8 mouse cellular contexts compared by ENCODE assay signal in the genomic region with DNA sequence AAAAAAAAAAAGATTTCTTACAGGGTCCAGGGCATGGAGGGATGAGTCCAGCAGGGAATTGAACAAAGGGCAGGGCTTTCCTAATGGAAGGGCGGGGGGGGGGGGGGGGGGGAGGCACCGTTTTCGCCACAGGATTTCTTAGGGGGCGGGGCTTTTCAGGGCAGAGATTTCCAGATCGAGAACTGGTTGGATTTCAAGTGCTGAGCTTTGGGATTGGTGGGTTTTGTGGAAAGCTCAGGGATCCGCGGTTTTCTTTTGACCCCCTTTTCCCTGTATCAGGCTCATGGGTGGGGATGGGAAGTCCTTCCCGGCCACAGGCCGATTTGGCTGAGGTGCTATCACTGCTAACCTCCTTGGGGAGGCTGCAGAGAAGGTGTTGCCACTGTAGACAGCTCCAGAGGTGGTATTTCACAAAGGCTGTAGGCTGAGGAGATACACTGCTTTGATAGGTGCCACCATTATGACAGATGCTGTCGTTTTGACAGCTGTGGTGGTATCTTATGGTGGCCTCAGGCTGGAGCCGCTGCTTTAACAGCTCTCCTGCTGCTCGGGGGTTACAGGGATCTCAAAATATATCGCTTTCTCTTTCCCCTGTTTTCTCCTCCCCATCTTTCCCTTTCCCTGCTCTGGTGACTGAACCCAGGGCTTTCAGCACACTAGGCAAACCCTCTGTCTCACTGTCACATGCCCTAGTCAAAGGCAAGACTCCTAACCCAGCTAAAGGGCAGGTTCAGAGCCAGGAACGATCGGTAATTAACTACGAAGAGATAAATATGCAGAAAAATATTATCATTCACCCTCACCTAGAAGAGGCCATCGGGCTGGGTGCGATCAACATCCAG.
DNase-seq lines count a peak whose midpoint lies in the region; ATAC-seq and TF ChIP-seq lines count a peak whose summit lies in the region.

No protein-coding gene starts in this region.

- H3K27ac ChIP-seq in embryonic fibroblast, embryonic 13.5 days (ENCODE audit: insufficient read depth, low read length) = no peak overlapping the region
- no peak overlapping the region for H3K27ac ChIP-seq in limb, embryonic 13.5 days

- H3K4me3 ChIP-seq in lung, adult 2 months (replicated peaks; ENCODE audit: extremely low read depth, low read depth, low read length) = peak overlapping the region; percentile 46
- H3K4me3 ChIP-seq in embryonic fibroblast, embryonic 13.5 days (ENCODE audit: insufficient read depth, low read length) = peak overlapping the region; percentile 31
- peak overlapping the region; percentile 36 for H3K4me3 ChIP-seq in limb, embryonic 13.5 days

- H3K4me2 ChIP-seq in limb, embryonic 13.5 days (replicated peaks) = peak overlapping the region; percentile 67

- no peak for TF ChIP-seq POLR2A in lung, adult 2 months (IDR thresholded peaks at IDR 0.05; ENCODE audit: borderline replicate concordance, extremely low read depth, low read depth, low read length)
- TF ChIP-seq POLR2A in embryonic fibroblast, embryonic 13.5 days (IDR thresholded peaks at IDR 0.05; ENCODE audit: low read depth, low read length) = no peak

- peak overlapping the region; percentile 59 for H3K9ac ChIP-seq in limb, embryonic 13.5 days

- 12% methylated on average over 18 of the region's 18 CpGs for WGBS in lung, adult 2 months
- 12% methylated on average over 17 of the region's 18 CpGs for WGBS in limb, embryonic 13.5 days

- no peak for ATAC-seq in limb, embryonic 13.5 days (ENCODE audit: low FRiP score, low read depth)

- no peak for DNase-seq in lung, adult 2 months
- no peak for DNase-seq in lung, postnatal 25 days (ENCODE audit: low spot score)
- DNase-seq in retina, postnatal 1 day = peak; percentile 55
- no peak for DNase-seq in frontal cortex, postnatal 25 days (ENCODE audit: low spot score in 2 of 2)
- no peak for DNase-seq in B cell, adult 2 months
- no peak for DNase-seq in layer of hippocampus, adult 9-11 months

- H3K36me3 ChIP-seq in limb, embryonic 13.5 days = no peaks in the 10 kb centered on the region

- H3K4me1 ChIP-seq in lung, adult 2 months (ENCODE audit: control insufficient read depth, insufficient read depth, low read length) = peaks cover 3% of the 10 kb centered on the region
- H3K4me1 ChIP-seq in embryonic fibroblast, embryonic 13.5 days (ENCODE audit: control insufficient read depth, insufficient read depth, low read length) = no peaks in the 10 kb centered on the region
- peaks cover 6% of the 10 kb centered on the region for H3K4me1 ChIP-seq in limb, embryonic 13.5 days

- no peaks in the 10 kb centered on the region for H3K27me3 ChIP-seq in limb, embryonic 13.5 days

- H3K9me3 ChIP-seq in limb, embryonic 13.5 days = no peaks in the 10 kb centered on the region; the same call in 1 of the 2 replicates

- no peak for TF ChIP-seq CTCF in lung, adult 2 months (IDR thresholded peaks at IDR 0.05; ENCODE audit: insufficient read depth, low read length)
- TF ChIP-seq CTCF in embryonic fibroblast, embryonic 13.5 days (IDR thresholded peaks at IDR 0.05; ENCODE audit: borderline replicate concordance, insufficient read depth, low read length) = no peak
